Mouse (Mus musculus): ENCODE results near the gene Nek4.

DNA sequence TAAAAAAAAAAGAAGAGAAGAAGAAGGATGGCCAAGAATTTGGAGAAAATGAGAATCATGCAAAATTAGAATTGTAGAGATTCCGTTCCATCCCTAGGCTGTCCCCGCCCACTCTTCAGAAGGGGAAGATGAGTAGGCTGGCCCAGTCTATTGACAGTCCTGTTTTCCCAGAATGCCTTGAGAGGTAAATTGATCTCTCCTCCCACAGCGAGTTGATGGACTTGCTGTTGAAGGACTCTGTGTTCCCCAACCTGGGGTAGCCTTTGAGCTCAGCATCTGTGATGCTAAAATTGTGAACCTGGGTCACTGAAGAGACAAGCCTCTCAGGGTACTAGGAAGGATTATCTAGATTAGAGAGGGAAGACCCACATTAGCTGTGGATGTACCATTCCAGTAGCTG, 25.7 kb upstream of the Nek4 start:
- TF ChIP-seq GATA1 (IDR thresholded peaks at IDR 0.05; ENCODE audit: borderline replicate concordance, low read length) (no peak), FLI1 (IDR thresholded peaks at IDR 0.05; ENCODE audit: low read length) (no peak)
